Mouse (Mus musculus): Measurements from ENCODE around the gene Arl15.

- TF ChIP-seq GATA1 (IDR thresholded peaks at IDR 0.05; ENCODE audit: borderline replicate concordance, low read length) (no peak), FLI1 (IDR thresholded peaks at IDR 0.05; ENCODE audit: low read length) (no peak)
Measured at GRCm38 (mm10) chr13:113794039-113794704, at the start of gene Arl15.
